Mouse (Mus musculus): ENCODE data around the gene Lgr5. TPM values are rescaled to one million over a fixed set of nuclear protein-coding genes. Genes with fewer than 3 reads are reported as not detected.

The Lgr5 gene
- polyA plus RNA-seq, 1 experiment: 0.47 TPM

DNA sequence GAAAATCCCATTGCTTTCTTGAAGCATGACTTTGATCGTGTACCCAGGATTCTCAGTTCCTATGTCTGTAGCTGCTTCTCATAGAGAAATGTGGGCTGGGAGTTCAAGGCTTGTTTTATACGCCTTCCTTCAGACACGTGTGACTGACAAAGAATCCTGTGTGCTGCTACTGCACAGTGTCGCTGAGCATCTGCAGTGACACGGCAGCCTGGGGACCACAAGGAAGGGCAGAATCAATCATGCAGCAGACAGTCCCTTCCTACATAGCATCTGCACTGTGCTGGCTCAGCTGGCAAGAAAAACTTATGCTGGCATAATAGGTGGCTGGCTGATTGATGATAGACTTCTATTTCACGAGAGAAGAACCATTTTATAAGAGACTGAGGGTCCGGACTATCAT is 122.5 kb downstream of the Lgr5 start:
- Histone ChIP-seq H3K4me3 (ENCODE audit: insufficient read depth, low read length) (no peak overlapping the region), H3K27ac (ENCODE audit: insufficient read depth, low read depth, low read length) (no peak overlapping the region), H3K4me1 (ENCODE audit: control insufficient read depth, insufficient read depth, low read length) (no peaks in the 10 kb centered on the region)
- TF ChIP-seq POLR2A (IDR thresholded peaks at IDR 0.05; ENCODE audit: borderline replicate concordance, low read depth, low read length) (no peak), CTCF (IDR thresholded peaks at IDR 0.05; ENCODE audit: low read depth, low read length) (no peak)

DNA sequence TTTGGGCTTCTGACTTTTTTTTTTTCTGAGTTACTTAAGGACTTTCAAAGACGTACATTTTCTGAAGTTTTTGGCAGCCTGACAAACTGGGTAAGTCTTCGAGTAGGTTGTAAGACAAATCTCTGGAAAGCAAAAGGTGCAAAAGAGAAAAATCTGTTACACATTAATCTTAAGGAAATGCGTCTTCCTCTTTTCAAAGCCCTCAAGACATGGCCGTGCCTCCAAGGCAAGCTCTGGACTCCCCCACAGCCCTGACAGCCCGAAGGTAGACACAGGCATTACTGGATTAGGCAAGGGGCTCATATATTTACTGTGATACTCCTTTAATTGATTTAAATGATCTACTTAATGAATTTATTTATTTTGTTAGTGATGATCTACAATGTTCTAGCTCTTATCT is 124.9 kb downstream of the Lgr5 start:
- Histone ChIP-seq H3K4me3 (ENCODE audit: insufficient read depth, low read length) (no peak overlapping the region), H3K27ac (ENCODE audit: insufficient read depth, low read depth, low read length) (no peak overlapping the region), H3K4me1 (ENCODE audit: control insufficient read depth, insufficient read depth, low read length) (no peaks in the 10 kb centered on the region)
- no peak for TF ChIP-seq POLR2A (IDR thresholded peaks at IDR 0.05; ENCODE audit: borderline replicate concordance, low read depth, low read length)
- TF ChIP-seq CTCF (IDR thresholded peaks at IDR 0.05; ENCODE audit: low read depth, low read length): no peak

GRCm38 (mm10) chr10:115457368-115458021 is 130.1 kb downstream of the Lgr5 start:
- H3K4me3 ChIP-seq (ENCODE audit: insufficient read depth, low read length): no peak overlapping the region
- no peak for TF ChIP-seq POLR2A (IDR thresholded peaks at IDR 0.05; ENCODE audit: borderline replicate concordance, low read depth, low read length)
- no peak for TF ChIP-seq CTCF (IDR thresholded peaks at IDR 0.05; ENCODE audit: low read depth, low read length)
- H3K4me1 ChIP-seq (ENCODE audit: control insufficient read depth, insufficient read depth, low read length): no peaks in the 10 kb centered on the region
- no peak overlapping the region for H3K27ac ChIP-seq (ENCODE audit: insufficient read depth, low read depth, low read length)

DNA sequence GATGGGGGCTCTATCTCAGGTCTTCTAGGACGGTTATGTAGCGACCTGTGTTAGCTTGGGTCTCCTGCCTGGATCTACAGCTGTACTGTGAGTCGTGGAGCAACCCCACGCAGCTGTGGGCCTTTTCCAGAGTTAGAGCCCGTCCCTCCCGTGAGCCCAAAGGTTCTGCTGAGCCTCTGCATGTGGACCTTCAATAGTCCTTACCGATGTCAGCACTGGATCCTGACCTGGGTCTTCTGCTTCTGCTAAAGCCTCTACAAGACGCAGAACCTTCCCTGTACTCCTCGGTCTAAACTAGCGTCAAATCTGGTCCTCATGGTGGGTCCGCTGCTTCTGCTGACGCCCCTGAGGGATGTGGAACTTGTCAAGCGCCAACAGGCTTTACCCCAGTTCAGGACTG is 139.0 kb downstream of the Lgr5 start:
- H3K4me3 ChIP-seq (ENCODE audit: insufficient read depth, low read length): no peak overlapping the region
- H3K27ac ChIP-seq (ENCODE audit: insufficient read depth, low read depth, low read length): no peak overlapping the region
- no peaks in the 10 kb centered on the region for H3K4me1 ChIP-seq (ENCODE audit: control insufficient read depth, insufficient read depth, low read length)
- TF ChIP-seq CTCF (IDR thresholded peaks at IDR 0.05; ENCODE audit: low read depth, low read length) (no peak), POLR2A (IDR thresholded peaks at IDR 0.05; ENCODE audit: borderline replicate concordance, low read depth, low read length) (no peak)

DNA sequence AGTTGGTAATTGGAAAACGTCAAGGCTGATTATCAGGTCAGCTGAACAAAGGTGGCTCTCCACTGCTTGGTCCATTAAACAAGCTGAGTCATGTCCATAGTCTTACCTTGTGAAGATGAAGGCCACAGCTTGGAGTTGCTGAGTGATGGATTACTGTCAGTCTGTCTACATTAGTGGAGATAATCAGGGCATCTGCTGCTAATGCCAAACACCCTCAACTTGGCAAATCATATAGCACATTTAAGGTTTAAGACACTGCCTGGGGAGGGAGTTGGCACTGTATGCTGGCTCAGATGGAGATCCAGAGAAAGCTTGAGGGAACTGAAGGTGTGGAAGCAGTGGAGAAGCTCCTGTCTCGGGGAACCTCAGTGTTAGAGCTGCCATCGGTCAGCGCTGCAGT is 150.3 kb downstream of the Lgr5 start:
- TF ChIP-seq POLR2A (IDR thresholded peaks at IDR 0.05; ENCODE audit: borderline replicate concordance, low read depth, low read length) (no peak), CTCF (IDR thresholded peaks at IDR 0.05; ENCODE audit: low read depth, low read length) (no peak)
- H3K27ac ChIP-seq (ENCODE audit: insufficient read depth, low read depth, low read length): no peak overlapping the region
- H3K4me1 ChIP-seq (ENCODE audit: control insufficient read depth, insufficient read depth, low read length): no peaks in the 10 kb centered on the region
- H3K4me3 ChIP-seq (ENCODE audit: insufficient read depth, low read length): no peak overlapping the region

- Histone ChIP-seq H3K4me3 (ENCODE audit: insufficient read depth, low read length) (no peak overlapping the region), H3K27ac (ENCODE audit: insufficient read depth, low read depth, low read length) (no peak overlapping the region), H3K4me1 (ENCODE audit: control insufficient read depth, insufficient read depth, low read length) (no peaks in the 10 kb centered on the region)
- no peak for TF ChIP-seq CTCF (IDR thresholded peaks at IDR 0.05; ENCODE audit: low read depth, low read length)
- TF ChIP-seq POLR2A (IDR thresholded peaks at IDR 0.05; ENCODE audit: borderline replicate concordance, low read depth, low read length): no peak
Measured at GRCm38 (mm10) chr10:115425351-115425750, 162.2 kb downstream of the Lgr5 start.

DNA sequence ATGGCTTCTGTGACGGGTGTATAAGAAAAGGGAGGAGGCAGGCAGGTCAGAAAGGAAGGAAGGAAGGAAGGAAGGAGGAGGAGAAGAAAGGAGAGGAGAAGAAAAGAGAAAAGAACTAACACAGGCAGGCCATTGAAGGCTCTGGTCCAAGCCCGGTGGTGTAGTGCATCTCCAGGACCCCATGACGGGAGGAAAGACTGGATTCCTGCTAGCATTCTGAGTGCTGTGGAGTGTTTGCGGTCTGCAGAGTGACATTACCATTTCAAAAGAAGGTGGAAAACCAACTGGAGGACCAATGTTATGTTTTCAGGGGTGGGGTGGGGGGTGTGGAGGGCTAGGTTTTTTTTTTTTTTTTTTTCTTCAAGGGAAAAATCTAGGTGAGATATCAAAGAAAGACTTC is 165.6 kb downstream of the Lgr5 start:
- H3K27ac ChIP-seq (ENCODE audit: insufficient read depth, low read depth, low read length): no peak overlapping the region
- no peak for TF ChIP-seq POLR2A (IDR thresholded peaks at IDR 0.05; ENCODE audit: borderline replicate concordance, low read depth, low read length)
- TF ChIP-seq CTCF (IDR thresholded peaks at IDR 0.05; ENCODE audit: low read depth, low read length): no peak
- H3K4me3 ChIP-seq (ENCODE audit: insufficient read depth, low read length): no peak overlapping the region
- H3K4me1 ChIP-seq (ENCODE audit: control insufficient read depth, insufficient read depth, low read length): no peaks in the 10 kb centered on the region

DNA sequence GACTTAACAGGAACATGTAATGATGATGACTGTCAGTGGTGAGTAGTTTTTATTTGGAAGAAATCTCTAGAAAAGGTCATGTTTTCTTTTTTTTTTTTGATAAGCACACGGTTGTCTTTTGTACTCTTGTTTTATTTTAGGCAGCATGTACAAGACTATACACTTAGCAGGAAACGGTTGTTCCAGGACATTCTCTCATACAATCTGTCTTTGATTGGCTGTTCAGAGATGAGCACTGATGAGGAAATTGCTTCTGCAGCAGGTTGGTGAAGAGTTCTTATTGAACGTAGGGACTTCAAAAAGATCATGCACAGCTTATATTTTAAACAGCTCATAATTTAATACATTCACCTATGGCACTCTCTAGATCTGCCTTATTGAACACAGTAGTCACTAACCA is 173.5 kb downstream of the Lgr5 start:
- Histone ChIP-seq H3K4me1 (ENCODE audit: control insufficient read depth, insufficient read depth, low read length) (no peaks in the 10 kb centered on the region), H3K4me3 (ENCODE audit: insufficient read depth, low read length) (no peak overlapping the region), H3K27ac (ENCODE audit: insufficient read depth, low read depth, low read length) (no peak overlapping the region)
- TF ChIP-seq POLR2A (IDR thresholded peaks at IDR 0.05; ENCODE audit: borderline replicate concordance, low read depth, low read length) (no peak), CTCF (IDR thresholded peaks at IDR 0.05; ENCODE audit: low read depth, low read length) (no peak)

- Histone ChIP-seq H3K4me3 (ENCODE audit: insufficient read depth, low read length) (no peak overlapping the region), H3K27ac (ENCODE audit: insufficient read depth, low read depth, low read length) (no peak overlapping the region), H3K4me1 (ENCODE audit: control insufficient read depth, insufficient read depth, low read length) (no peaks in the 10 kb centered on the region)
- TF ChIP-seq CTCF (IDR thresholded peaks at IDR 0.05; ENCODE audit: low read depth, low read length): no peak
- no peak for TF ChIP-seq POLR2A (IDR thresholded peaks at IDR 0.05; ENCODE audit: borderline replicate concordance, low read depth, low read length)
Measured at GRCm38 (mm10) chr10:115413496-115413895, 174.1 kb downstream of the Lgr5 start.

- Histone ChIP-seq H3K4me1 (ENCODE audit: control insufficient read depth, insufficient read depth, low read length) (no peaks in the 10 kb centered on the region), H3K27ac (ENCODE audit: insufficient read depth, low read depth, low read length) (no peak overlapping the region), H3K4me3 (ENCODE audit: insufficient read depth, low read length) (no peak overlapping the region)
- TF ChIP-seq POLR2A (IDR thresholded peaks at IDR 0.05; ENCODE audit: borderline replicate concordance, low read depth, low read length) (no peak), CTCF (IDR thresholded peaks at IDR 0.05; ENCODE audit: low read depth, low read length) (peak; percentile 45)
Measured at GRCm38 (mm10) chr10:115406393-115406792, 181.2 kb downstream of the Lgr5 start.

Other genes with a start within 250 kb of the Lgr5 start
- 35.2 and 41.0 TPM in 2 replicates for gene Tmem19, start 225.3 kb downstream of the Lgr5 start, polyA plus RNA-seq (2012; ENCODE audit: insufficient read depth, insufficient read length, missing spikeins)
- 7.8 and 8.3 TPM in 2 replicates for gene Thap2, start 203.3 kb downstream of the Lgr5 start, polyA plus RNA-seq (2012; ENCODE audit: insufficient read depth, insufficient read length, missing spikeins)
- 91.6 and 110 TPM in 2 replicates for gene Zfc3h1, start 202.8 kb downstream of the Lgr5 start, polyA plus RNA-seq (2012; ENCODE audit: insufficient read depth, insufficient read length, missing spikeins)
- not detected in 2 replicates for gene A930009A15Rik, start 17.8 kb downstream of the Lgr5 start, polyA plus RNA-seq (2012; ENCODE audit: insufficient read depth, insufficient read length, missing spikeins)
- 1.2 and 1.3 TPM in 2 replicates for gene Tspan8, start 229.1 kb upstream of the Lgr5 start, polyA plus RNA-seq (2012; ENCODE audit: insufficient read depth, insufficient read length, missing spikeins)

All from bone marrow macrophage, adult 2 months (primary cell).